In the genomic region with DNA sequence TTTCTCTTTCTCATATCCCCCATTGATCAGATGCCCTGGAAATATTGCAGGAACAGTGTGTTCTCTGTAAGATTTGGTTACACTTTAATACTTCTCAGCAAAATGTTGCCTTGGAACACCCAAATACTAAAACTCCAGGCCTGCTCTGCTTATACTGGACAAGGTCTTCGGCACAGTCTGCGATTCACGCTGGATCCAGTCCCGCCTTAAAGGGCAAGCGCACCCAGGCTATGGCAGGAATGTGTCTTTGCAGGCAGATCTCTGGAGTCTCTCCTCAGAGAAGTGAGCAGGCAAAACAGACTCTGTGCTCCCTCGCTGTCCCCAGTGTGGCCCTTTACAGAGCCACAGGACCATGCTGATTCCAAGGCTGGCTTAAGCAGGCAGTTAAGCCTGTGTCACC, we compare ENCODE assay signal across 10 mouse cellular contexts.
DNase-seq lines count a peak whose midpoint lies in the region; ATAC-seq and TF ChIP-seq lines count a peak whose summit lies in the region.
"Had no signal": no experiment of that assay in that cellular context is flagged by ENCODE, and none has a peak within 500 bp of the region (broad histone marks: within the 10 kb centered on the region; RNA-seq: fewer than 3 reads in every experiment).

No protein-coding gene starts in this region.

- no peak for ATAC-seq in embryonic facial prominence, embryonic 15.5 days (ENCODE audit: insufficient number of reproducible peaks, low FRiP score, low TSS enrichment, low read depth)
- peak; percentile 73; the same call in 1 of the 2 replicates for ATAC-seq in intestine, embryonic 14.5 days (replicated peaks; ENCODE audit: low FRiP score, low TSS enrichment, low read depth)
- ATAC-seq in lung, postnatal 0 days = peak; percentile 58
- ATAC-seq in granulocyte monocyte progenitor cell, adult 5-6 weeks (replicated peaks; ENCODE audit: poor library complexity, severe bottlenecking) = no peak
- no peak for ATAC-seq in forebrain, embryonic 13.5 days
- ATAC-seq: Patski had no signal

- peak; percentile 11 for DNase-seq in ZHBTc4 (ENCODE audit: low read depth, low spot score)
- peak; percentile 63 for DNase-seq in intestine, embryonic 14.5 days (ENCODE audit: low spot score)
- DNase-seq in lung, postnatal 0 days (ENCODE audit: low spot score) = peak; percentile 61
- no peak for DNase-seq in left cerebral cortex, postnatal 4 days
- no peak for DNase-seq in layer of hippocampus, postnatal 10 days (ENCODE audit: low spot score in 2 of 2)

- no peak overlapping the region for H3K9ac ChIP-seq in embryonic facial prominence, embryonic 15.5 days
- H3K9ac ChIP-seq in intestine, embryonic 14.5 days (ENCODE audit: low read length) = peak overlapping the region; percentile 3; the same call in 1 of the 2 replicates
- no peak overlapping the region for H3K9ac ChIP-seq in lung, postnatal 0 days (replicated peaks; ENCODE audit: low read depth)
- no peak overlapping the region for H3K9ac ChIP-seq in forebrain, embryonic 13.5 days
- H3K9ac ChIP-seq: neural tube, embryonic 13.5 days had no signal

- H3K27me3 ChIP-seq in embryonic facial prominence, embryonic 15.5 days = no peaks in the 10 kb centered on the region; the same call in 1 of the 2 replicates
- no peaks in the 10 kb centered on the region for H3K27me3 ChIP-seq in intestine, embryonic 14.5 days (replicated peaks; ENCODE audit: control insufficient read depth, insufficient read depth, low read length)
- no peaks in the 10 kb centered on the region for H3K27me3 ChIP-seq in lung, postnatal 0 days (replicated peaks; ENCODE audit: insufficient read depth, low read length)
- H3K27me3 ChIP-seq in forebrain, embryonic 13.5 days = no peaks in the 10 kb centered on the region
- H3K27me3 ChIP-seq: neural tube, embryonic 13.5 days; Patski had no signal

- TF ChIP-seq CTCF in lung, postnatal 0 days (IDR thresholded peaks at IDR 0.05) = peak; percentile 20

- WGBS in embryonic facial prominence, embryonic 15.5 days = 48% methylated on average over 6 of the region's 6 CpGs
- WGBS in intestine, embryonic 14.5 days = 18% methylated on average over 6 of the region's 6 CpGs
- 24% methylated on average over 6 of the region's 6 CpGs for WGBS in lung, postnatal 0 days
- WGBS in forebrain, embryonic 13.5 days = 61% methylated on average over 6 of the region's 6 CpGs

- intact Hi-C loops in left cerebral cortex, postnatal 4 days (cut with DNase I) = no loop called here

- no peak overlapping the region for H3K4me3 ChIP-seq in embryonic facial prominence, embryonic 15.5 days (replicated peaks)
- H3K4me3 ChIP-seq in intestine, embryonic 14.5 days (ENCODE audit: low read depth, low read length) = no peak overlapping the region
- no peak overlapping the region for H3K4me3 ChIP-seq in lung, postnatal 0 days (ENCODE audit: low read depth, low read length)
- H3K4me3 ChIP-seq in forebrain, embryonic 13.5 days = no peak overlapping the region
- H3K4me3 ChIP-seq: neural tube, embryonic 13.5 days had no signal

- no peaks in the 10 kb centered on the region for H3K9me3 ChIP-seq in embryonic facial prominence, embryonic 15.5 days (replicated peaks)
- no peaks in the 10 kb centered on the region for H3K9me3 ChIP-seq in intestine, embryonic 14.5 days (ENCODE audit: control insufficient read depth, low read length)
- no peaks in the 10 kb centered on the region for H3K9me3 ChIP-seq in lung, postnatal 0 days (ENCODE audit: low read length)
- H3K9me3 ChIP-seq in forebrain, embryonic 13.5 days (replicated peaks) = no peaks in the 10 kb centered on the region
- H3K9me3 ChIP-seq: neural tube, embryonic 13.5 days had no signal

- no peaks in the 10 kb centered on the region for H3K36me3 ChIP-seq in embryonic facial prominence, embryonic 15.5 days
- no peaks in the 10 kb centered on the region for H3K36me3 ChIP-seq in intestine, embryonic 14.5 days (ENCODE audit: control insufficient read depth, insufficient read depth, low read length)
- H3K36me3 ChIP-seq in lung, postnatal 0 days (ENCODE audit: insufficient read depth, low read length) = no peaks in the 10 kb centered on the region
- H3K36me3 ChIP-seq in forebrain, embryonic 13.5 days (ENCODE audit: poor library complexity, severe bottlenecking) = no peaks in the 10 kb centered on the region
- H3K36me3 ChIP-seq: neural tube, embryonic 13.5 days had no signal

- peak overlapping the region; percentile 71 for H3K27ac ChIP-seq in embryonic facial prominence, embryonic 15.5 days (replicated peaks)
- peak overlapping the region; percentile 84 for H3K27ac ChIP-seq in intestine, embryonic 14.5 days (ENCODE audit: low read depth)
- H3K27ac ChIP-seq in lung, postnatal 0 days (ENCODE audit: low read length) = no peak overlapping the region
- no peak overlapping the region for H3K27ac ChIP-seq in forebrain, embryonic 13.5 days
- H3K27ac ChIP-seq: neural tube, embryonic 13.5 days had no signal

- TF ChIP-seq EP300 in lung, postnatal 0 days (IDR thresholded peaks at IDR 0.05) = no peak

- no peak overlapping the region for H3K4me2 ChIP-seq in embryonic facial prominence, embryonic 15.5 days (replicated peaks)
- H3K4me2 ChIP-seq in intestine, embryonic 14.5 days (ENCODE audit: low read length) = peak overlapping the region; percentile 18; the same call in 1 of the 2 replicates
- no peak overlapping the region for H3K4me2 ChIP-seq in lung, postnatal 0 days (replicated peaks; ENCODE audit: low read depth, low read length)
- no peak overlapping the region for H3K4me2 ChIP-seq in forebrain, embryonic 13.5 days
- H3K4me2 ChIP-seq: neural tube, embryonic 13.5 days had no signal

- peaks cover 14% of the 10 kb centered on the region; the same call in 1 of the 2 replicates for H3K4me1 ChIP-seq in embryonic facial prominence, embryonic 15.5 days
- peaks cover 20% of the 10 kb centered on the region for H3K4me1 ChIP-seq in intestine, embryonic 14.5 days (replicated peaks; ENCODE audit: control insufficient read depth, insufficient read depth, low read length)
- no peaks in the 10 kb centered on the region for H3K4me1 ChIP-seq in lung, postnatal 0 days (ENCODE audit: insufficient read depth, low read depth, low read length)
- H3K4me1 ChIP-seq in forebrain, embryonic 13.5 days = no peaks in the 10 kb centered on the region
- H3K4me1 ChIP-seq: neural tube, embryonic 13.5 days had no signal

Comparison
In these comparisons a context has a peak if more than half of its experiments do, and no peak if none do; other contexts are left out.
1. DNase-seq: peak in ZHBTc4 (single experiment), intestine, embryonic 14.5 days (single experiment) and lung, postnatal 0 days (single experiment); none in left cerebral cortex, postnatal 4 days (single experiment) and layer of hippocampus, postnatal 10 days (0 of 2).
2. ATAC-seq: peak in intestine, embryonic 14.5 days (single experiment) and lung, postnatal 0 days (single experiment); none in embryonic facial prominence, embryonic 15.5 days (single experiment), granulocyte monocyte progenitor cell, adult 5-6 weeks (single experiment) and forebrain, embryonic 13.5 days (single experiment).
3. H3K27ac ChIP-seq: peak in embryonic facial prominence, embryonic 15.5 days (single experiment) and intestine, embryonic 14.5 days (single experiment); none in lung, postnatal 0 days (single experiment) and forebrain, embryonic 13.5 days (single experiment).